Mouse (Mus musculus) c-Kit-positive CD71-negative TER-119-negative erythroid progenitor cells, embryonic 14.5 days (primary cell): ENCODE data around the gene Inpp5a.

ENCODE experiments used
- DNase-seq: peaks from one replicate; pipeline ENCODE4 v3.0.0-alpha.2; 2013; ENCODE audit warnings: low read depth

Gene Inpp5a

GRCm38 (mm10) chr7:139441022-139441421 lies 52.1 kb downstream of the Inpp5a start:
- DNase-seq, result no peak

- DNase-seq, result no peak
These were observed 52.9 kb downstream of the Inpp5a start for GRCm38 (mm10) chr7:139441761-139442211.

GRCm38 (mm10) chr7:139445621-139446020 lies 56.7 kb downstream of the Inpp5a start:
- DNase-seq, result no peak

- no peak for DNase-seq
These were observed 58.5 kb downstream of the Inpp5a start for GRCm38 (mm10) chr7:139447381-139447780.

GRCm38 (mm10) chr7:139450186-139450998 lies 61.5 kb downstream of the Inpp5a start:
- no peak for DNase-seq

- DNase-seq, result no peak
These were observed 62.8 kb downstream of the Inpp5a start for GRCm38 (mm10) chr7:139451711-139452110.

GRCm38 (mm10) chr7:139452199-139452598 lies 63.3 kb downstream of the Inpp5a start:
- DNase-seq, result no peak

GRCm38 (mm10) chr7:139453198-139453597 lies 64.3 kb downstream of the Inpp5a start:
- no peak for DNase-seq

- no peak for DNase-seq
These were observed 65.4 kb downstream of the Inpp5a start for GRCm38 (mm10) chr7:139454285-139454684.

- no peak for DNase-seq
These were observed 67.8 kb downstream of the Inpp5a start for GRCm38 (mm10) chr7:139456759-139457158.

- DNase-seq, result no peak
These were observed 72.4 kb downstream of the Inpp5a start for GRCm38 (mm10) chr7:139461344-139461743.

GRCm38 (mm10) chr7:139462142-139462541 lies 73.2 kb downstream of the Inpp5a start:
- DNase-seq, result no peak

GRCm38 (mm10) chr7:139465538-139465937 lies 76.6 kb downstream of the Inpp5a start:
- DNase-seq, result no peak

GRCm38 (mm10) chr7:139466484-139467176 lies 77.7 kb downstream of the Inpp5a start:
- DNase-seq, result peak; percentile 40

- no peak for DNase-seq
These were observed 78.4 kb downstream of the Inpp5a start for GRCm38 (mm10) chr7:139467177-139467895.

GRCm38 (mm10) chr7:139467896-139468279 lies 79.0 kb downstream of the Inpp5a start:
- DNase-seq, result no peak

- DNase-seq, result no peak
These were observed 79.5 kb downstream of the Inpp5a start for GRCm38 (mm10) chr7:139468440-139468839.

- no peak for DNase-seq
These were observed 80.5 kb downstream of the Inpp5a start for GRCm38 (mm10) chr7:139469457-139469856.

- no peak for DNase-seq
These were observed 81.6 kb downstream of the Inpp5a start for GRCm38 (mm10) chr7:139470481-139470880.

- DNase-seq, result no peak
These were observed 83.1 kb downstream of the Inpp5a start for GRCm38 (mm10) chr7:139472052-139472451.

GRCm38 (mm10) chr7:139472865-139473549 lies 84.1 kb downstream of the Inpp5a start:
- DNase-seq, result peak; percentile 43

- no peak for DNase-seq
These were observed 87.0 kb downstream of the Inpp5a start for GRCm38 (mm10) chr7:139475896-139476295.
